Mouse (Mus musculus) stomach, postnatal 0 days (tissue): Measurements from ENCODE around the gene Nrip2. TPM values are rescaled to one million over a fixed set of nuclear protein-coding genes. Genes with fewer than 3 reads are reported as not detected.
A peak's percentile ranks its signal among the peaks of the same experiment; 100 is the strongest.

ENCODE experiments used
- ATAC-seq: fragments of 200-750 bp; cut with Nextera tagmentation; 2 replicates; pipeline ENCODE4 v1.8.0; 2017; ENCODE audit not compliant: low FRiP score, low TSS enrichment
- DNase-seq: peaks from one replicate; pipeline ENCODE4 v3.0.0-alpha.2; 2016; ENCODE audit warnings: low spot score
- H3K27ac ChIP-seq: fragments of 300-500 bp; sonication (generic); replicated peaks from 2 replicates; pipeline ENCODE4 v1.5.1; 2014; ENCODE audit warnings: mild to moderate bottlenecking, control low read depth
- H3K27me3 ChIP-seq: fragments of 300-500 bp; sonication (generic); 2 replicates; pipeline ENCODE4 v1.6.1; 2014; ENCODE audit warnings: low read length; ENCODE audit not compliant: control insufficient read depth, insufficient read depth
- H3K36me3 ChIP-seq: fragments of 300-500 bp; sonication (generic); 2 replicates; pipeline ENCODE4 v1.6.1; 2014; ENCODE audit warnings: low read length, mixed read lengths; ENCODE audit not compliant: control insufficient read depth, insufficient read depth
- H3K4me1 ChIP-seq: fragments of 300-500 bp; sonication (generic); replicated peaks from 2 replicates; pipeline ENCODE4 v1.6.1; 2014; ENCODE audit warnings: antibody characterized with exemption; ENCODE audit not compliant: control insufficient read depth, insufficient read depth
- H3K4me2 ChIP-seq: fragments of 300-500 bp; sonication (generic); replicated peaks from 2 replicates; pipeline ENCODE4 v1.6.1; 2014; ENCODE audit warnings: low read depth, mild to moderate bottlenecking, control low read depth, moderate library complexity
- H3K4me3 ChIP-seq: fragments of 300-500 bp; sonication (generic); 2 replicates; pipeline ENCODE4 v1.5.1; 2014; ENCODE audit warnings: low read depth, low read length, control low read depth
- H3K9ac ChIP-seq: fragments of 300-500 bp; sonication (generic); 2 replicates; pipeline ENCODE4 v1.6.1; 2014; ENCODE audit warnings: mild to moderate bottlenecking, low read length, control low read depth, mixed read lengths
- H3K9me3 ChIP-seq: fragments of 300-500 bp; sonication (generic); 2 replicates; pipeline ENCODE4 v1.6.1; 2016; ENCODE audit warnings: low read length; ENCODE audit not compliant: control insufficient read depth
- CTCF ChIP-seq: IDR thresholded peaks from 2 replicates; pipeline ENCODE4 v1.5.1; 2016; ENCODE audit warnings: antibody characterized with exemption, low read depth, mild to moderate bottlenecking, moderate library complexity
- EP300 ChIP-seq: optimal IDR thresholded peaks from 2 replicates; pipeline ENCODE3; 2016; ENCODE audit warnings: antibody characterized with exemption
- whole genome bisulfite sequencing: fragments of 180-500 bp; shearing (Covaris S2); extraction: QIAGEN DNeasy Blood & Tissue Kit; methylation state at CpG from one replicate; pipeline ENCODE4 v1.1.7; 2014; 5-methylcytosine and 5-hydroxymethylcytosine counted together
- polyA plus RNA-seq: library from polyadenylated mRNA; unstranded; fragments of >200 nt; fragmentation: Nextera tagmentation; extraction: Ambion mirVana; gene quantifications from 2 replicates; pipeline ENCODE4 v1.2.1, GENCODE M21; 2015

Nrip2 gene
- polyA plus RNA-seq, 1 experiment from 2014 or later, result 2.2 TPM

GRCm38 (mm10) chr6:128421480-128421879 lies 22.4 kb downstream of the Nrip2 start:
- no peak overlapping the region for H3K4me2 ChIP-seq
- H3K36me3 ChIP-seq, result no peaks in the 10 kb centered on the region
- H3K9me3 ChIP-seq, result no peaks in the 10 kb centered on the region
- no peak for ATAC-seq
- no peak overlapping the region for H3K27ac ChIP-seq
- no peaks in the 10 kb centered on the region for H3K4me1 ChIP-seq
- no peak overlapping the region for H3K9ac ChIP-seq
- TF ChIP-seq CTCF (no peak), EP300 (no peak)
- no peak overlapping the region for H3K4me3 ChIP-seq
- H3K27me3 ChIP-seq, result no peaks in the 10 kb centered on the region
- no peak for DNase-seq
- WGBS, result 82% methylated on average over 3 of the region's 3 CpGs

GRCm38 (mm10) chr6:128423496-128424268 lies 24.6 kb downstream of the Nrip2 start:
- Histone ChIP-seq H3K27ac (peak overlapping the region; percentile 92), H3K4me2 (peak overlapping the region; percentile 72), H3K27me3 (no peaks in the 10 kb centered on the region), H3K4me1 (no peaks in the 10 kb centered on the region), H3K4me3 (peak overlapping the region; percentile 65), H3K9ac (peak overlapping the region; percentile 59), H3K36me3 (no peaks in the 10 kb centered on the region), H3K9me3 (no peaks in the 10 kb centered on the region)
- DNase-seq, result no peak
- 33% methylated on average over 15 of the region's 16 CpGs for WGBS
- no peak for ATAC-seq
- no peak for TF ChIP-seq CTCF
- no peak for TF ChIP-seq EP300

DNA sequence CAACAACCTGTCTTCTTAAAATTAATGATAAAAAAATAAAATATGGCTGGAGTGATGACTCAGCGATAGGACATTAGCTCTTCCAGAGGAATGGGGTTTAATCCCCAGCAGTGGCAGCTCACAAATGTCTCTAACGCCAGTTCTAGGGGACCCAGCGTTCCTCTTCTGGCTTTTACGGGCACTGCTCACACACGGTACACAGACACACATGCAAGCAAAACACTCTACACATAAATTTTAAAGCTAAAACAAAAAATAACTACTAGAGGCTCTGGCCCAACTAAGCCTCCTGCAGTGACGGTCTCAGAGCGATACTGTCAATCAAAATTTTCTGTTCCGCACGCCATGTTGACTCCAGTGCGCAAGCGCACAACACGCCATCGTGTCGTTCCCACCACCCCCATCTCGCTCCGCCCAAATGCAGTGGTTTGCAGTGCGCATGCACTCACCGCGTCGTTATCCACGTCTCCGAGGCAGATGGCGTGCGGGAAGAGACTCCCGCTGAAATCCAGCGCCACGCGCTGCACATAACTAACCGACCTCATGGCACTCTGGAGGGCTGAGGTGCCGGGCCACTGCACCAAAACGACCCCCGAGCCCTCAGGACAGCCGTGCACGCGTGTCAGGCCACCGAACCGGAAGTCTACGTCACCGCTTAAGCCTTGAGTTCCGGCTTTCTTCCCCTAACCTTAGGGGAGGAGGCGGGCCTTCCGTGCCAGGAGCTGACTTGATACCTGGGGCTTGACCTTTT lies 25.3 kb downstream of the Nrip2 start, which contains the start of gene Itfg2:
Gene Itfg2, minus strand, starts transcription at position 663 of the 751 bp plus-strand sequence.
- WGBS, result under 1% methylated on average over 42 of the region's 42 CpGs
- H3K4me3 ChIP-seq, result peak within 1 kb of the TSS; percentile 65

DNA sequence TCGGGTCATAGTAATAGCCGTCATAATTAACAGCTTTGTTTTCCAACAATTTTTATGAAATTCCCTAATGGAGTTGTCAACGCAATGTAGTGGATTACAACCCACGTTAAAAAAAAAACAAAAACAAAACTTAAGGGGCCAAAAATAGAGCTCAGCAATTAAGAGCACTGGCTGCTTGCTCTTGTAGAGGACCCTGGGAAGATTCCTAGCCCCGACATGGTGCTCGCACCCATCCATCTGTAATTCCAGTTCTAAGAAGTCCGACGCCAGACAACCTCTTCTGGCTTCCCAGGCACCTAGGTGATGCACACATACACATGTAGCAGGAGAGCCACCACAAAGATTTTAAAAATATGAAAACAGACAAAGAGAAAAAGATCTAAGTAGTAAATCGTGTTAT lies 25.9 kb downstream of the Nrip2 start:
- no peaks in the 10 kb centered on the region for H3K4me1 ChIP-seq
- H3K27me3 ChIP-seq, result no peaks in the 10 kb centered on the region
- H3K4me2 ChIP-seq, result peak overlapping the region; percentile 72
- H3K9ac ChIP-seq, result peak overlapping the region; percentile 59
- H3K36me3 ChIP-seq, result peaks cover 5% of the 10 kb centered on the region; the same call in 1 of the 2 replicates
- no peaks in the 10 kb centered on the region for H3K9me3 ChIP-seq
- TF ChIP-seq EP300 (no peak), CTCF (no peak)
- DNase-seq (no peak), ATAC-seq (no peak)
- WGBS, result 19% methylated on average over 9 of the region's 9 CpGs
- H3K27ac ChIP-seq, result peak overlapping the region; percentile 92
- H3K4me3 ChIP-seq, result peak overlapping the region; percentile 65

More for the DNA sequence above, 25.3 kb downstream of the Nrip2 start, which contains the start of gene Itfg2:
- peak within 1 kb of the TSS; percentile 59 for H3K9ac ChIP-seq
- peak within 1 kb of the TSS; percentile 92 for H3K27ac ChIP-seq
- peak within 1 kb of the TSS; percentile 72 for H3K4me2 ChIP-seq
- H3K9me3 ChIP-seq, result no peaks in the 10 kb centered on the region
- no peaks in the 10 kb centered on the region for H3K27me3 ChIP-seq
- TF ChIP-seq EP300 (peak; percentile 22), CTCF (peak; percentile 10; the same call in 1 of the 2 replicates)
- H3K4me1 ChIP-seq, result no peaks in the 10 kb centered on the region
- DNase-seq (peak; percentile 95), ATAC-seq (peak; percentile 97)
- H3K36me3 ChIP-seq, result 0 out of 2 replicates have a peak, but pooled peaks cover 2% of the 10 kb centered on the region

DNA sequence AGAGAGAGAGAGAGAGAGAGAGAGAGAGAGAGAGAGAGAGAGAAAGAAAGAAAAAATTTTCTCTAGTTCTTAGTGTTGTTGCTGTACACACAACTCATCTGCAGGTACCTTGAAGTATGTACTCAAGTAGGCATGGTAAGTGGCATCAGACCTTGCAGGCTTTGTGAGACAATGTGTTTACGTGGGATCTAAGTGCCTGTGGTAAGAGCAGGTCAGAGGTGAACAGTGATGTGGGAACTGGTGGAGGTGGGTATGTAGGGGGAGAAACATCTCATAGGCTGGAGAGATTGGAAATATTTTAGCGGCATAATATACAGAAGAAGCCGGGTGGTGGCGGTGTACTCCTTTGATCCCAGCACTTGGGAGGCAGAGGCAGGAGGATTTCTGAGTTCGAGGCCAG lies 28.5 kb downstream of the Nrip2 start:
- ATAC-seq, result no peak
- no peak overlapping the region for H3K27ac ChIP-seq
- TF ChIP-seq CTCF, result no peak
- TF ChIP-seq EP300, result no peak
- no peak overlapping the region for H3K4me2 ChIP-seq
- no peaks in the 10 kb centered on the region for H3K27me3 ChIP-seq
- H3K4me3 ChIP-seq, result no peak overlapping the region
- no peak for DNase-seq
- peaks cover 17% of the 10 kb centered on the region for H3K36me3 ChIP-seq
- H3K4me1 ChIP-seq, result no peaks in the 10 kb centered on the region
- no peaks in the 10 kb centered on the region for H3K9me3 ChIP-seq
- H3K9ac ChIP-seq, result no peak overlapping the region
- 89% methylated on average over 5 of the region's 5 CpGs for WGBS
